Mouse (Mus musculus): ENCODE measurements at regions not wholly inside any gene's neighbourhood (a gene's known extent, or its start where the extent isn't known, plus 50 kb on each side); places are given as distances from the start of the nearest gene placed in this dataset.

- no peaks in the 10 kb centered on the region for H3K79me2 ChIP-seq (ENCODE audit: control insufficient read depth, insufficient read depth, low read length, poor library complexity)
- TF ChIP-seq ZNF384 (IDR thresholded peaks at IDR 0.05; ENCODE audit: low read depth, low read length), result no peak
- no peak for TF ChIP-seq GABPA (IDR thresholded peaks at IDR 0.05; ENCODE audit: low read depth, low read length)
- no peak for TF ChIP-seq MYB (IDR thresholded peaks at IDR 0.05; ENCODE audit: low read depth, low read length)
- TF ChIP-seq NELFE (IDR thresholded peaks at IDR 0.05; ENCODE audit: low read depth, low read length), result no peak
- peak in 1 of 2 experiments; percentile 16; a peak in 1 of 4 replicates for TF ChIP-seq EP300 (IDR thresholded peaks at IDR 0.05; ENCODE audit: low read depth in 1 of 2, low read length in 2 of 2)
- TF ChIP-seq TAL1 (IDR thresholded peaks at IDR 0.05; ENCODE audit: low read length), result no peak
- 0 out of 2 replicates have a peak, but pooled peaks have one; percentile 57 for TF ChIP-seq RCOR1 (IDR thresholded peaks at IDR 0.05; ENCODE audit: low read depth, low read length)
- no peak for TF ChIP-seq JUND (IDR thresholded peaks at IDR 0.05; ENCODE audit: low read depth, low read length)
- TF ChIP-seq NRF1 (IDR thresholded peaks at IDR 0.05; ENCODE audit: insufficient read depth, low read depth, low read length, poor library complexity, severe bottlenecking), result no peak
- TF ChIP-seq POLR2AphosphoS5 (IDR thresholded peaks at IDR 0.05; ENCODE audit: borderline replicate concordance, low read depth, low read length), result no peak
- no peak for TF ChIP-seq MAZ (IDR thresholded peaks at IDR 0.05; ENCODE audit: low read depth, low read length)
- TF ChIP-seq SMC3 (IDR thresholded peaks at IDR 0.05; ENCODE audit: low read depth, low read length), result no peak
- no peak for TF ChIP-seq ELF1 (IDR thresholded peaks at IDR 0.05; ENCODE audit: low read depth, low read length)
- no peak for TF ChIP-seq MAFK (IDR thresholded peaks at IDR 0.05; ENCODE audit: borderline replicate concordance, low read depth, low read length)
- TF ChIP-seq MAX (IDR thresholded peaks at IDR 0.05; ENCODE audit: low read length), result no peak
- no peak for TF ChIP-seq ZKSCAN1 (IDR thresholded peaks at IDR 0.05; ENCODE audit: low read depth, low read length)
- peak; percentile 38 for TF ChIP-seq GATA1 (IDR thresholded peaks at IDR 0.05; ENCODE audit: low read depth, low read length)
- TF ChIP-seq MEF2A (IDR thresholded peaks at IDR 0.05; ENCODE audit: extremely low read depth, insufficient replicate concordance, low read depth, low read length, poor library complexity, severe bottlenecking), result no peak
- TF ChIP-seq RAD21 (IDR thresholded peaks at IDR 0.05; ENCODE audit: low read depth, low read length), result no peak
- H3K27me3 ChIP-seq (ENCODE audit: control insufficient read depth in 1 of 2, insufficient read depth in 2 of 2, low read length in 2 of 2), result no peaks in the 10 kb centered on the region
- H3K27ac ChIP-seq (ENCODE audit: control insufficient read depth, low read depth, low read length), result no peak overlapping the region
- H3K9ac ChIP-seq (ENCODE audit: control insufficient read depth, low read depth, low read length, poor library complexity, severe bottlenecking), result no peak overlapping the region
- H3K36me3 ChIP-seq (ENCODE audit: control insufficient read depth in 1 of 2, insufficient read depth in 2 of 2, low read length in 2 of 2), result peaks cover 0 to 3% of the 10 kb centered on the region in 2 experiments; a peak in 2 of 4 replicates
- no peak overlapping the region for H3K4me3 ChIP-seq (ENCODE audit: control insufficient read depth in 1 of 2, insufficient read depth in 1 of 2, low read depth in 2 of 2, low read length in 2 of 2)
- H3K9me3 ChIP-seq (replicated peaks; ENCODE audit: insufficient read depth, low read length), result no peaks in the 10 kb centered on the region
- H3K4me1 ChIP-seq (ENCODE audit: control insufficient read depth in 1 of 2, insufficient read depth in 2 of 2, low read length in 2 of 2), result no peaks in the 10 kb centered on the region
- DNase-seq (ENCODE audit: low read depth, low spot score), result no peak
These were observed 685.1 kb upstream of the Cdh9 start for GRCm38 (mm10) chr15:16043438-16043837.

GRCm38 (mm10) chr15:16076492-16077288 is 651.9 kb upstream of the Cdh9 start:
- no peak for DNase-seq (ENCODE audit: low read depth, low spot score)
- Histone ChIP-seq H3K27ac (ENCODE audit: control insufficient read depth, low read depth, low read length) (no peak overlapping the region), H3K9me3 (replicated peaks; ENCODE audit: insufficient read depth, low read length) (no peaks in the 10 kb centered on the region), H3K27me3 (ENCODE audit: control insufficient read depth in 1 of 2, insufficient read depth in 2 of 2, low read length in 2 of 2) (no peaks in the 10 kb centered on the region), H3K79me2 (ENCODE audit: control insufficient read depth, insufficient read depth, low read length, poor library complexity) (no peaks in the 10 kb centered on the region), H3K4me1 (ENCODE audit: control insufficient read depth in 1 of 2, insufficient read depth in 2 of 2, low read length in 2 of 2) (no peaks in the 10 kb centered on the region), H3K9ac (ENCODE audit: control insufficient read depth, low read depth, low read length, poor library complexity, severe bottlenecking) (no peak overlapping the region), H3K4me3 (ENCODE audit: control insufficient read depth in 1 of 2, insufficient read depth in 1 of 2, low read depth in 2 of 2, low read length in 2 of 2) (no peak overlapping the region), H3K36me3 (ENCODE audit: control insufficient read depth in 1 of 2, insufficient read depth in 2 of 2, low read length in 2 of 2) (no peaks in the 10 kb centered on the region)
- TF ChIP-seq CTCF (IDR thresholded peaks at IDR 0.05 in 2 of 3, conservative IDR thresholded peaks at IDR 0.05 in 1 of 3; ENCODE audit: control insufficient read depth in 1 of 3, insufficient read depth in 1 of 3, low read depth in 2 of 3, low read length in 3 of 3, poor library complexity in 1 of 3, severe bottlenecking in 1 of 3), result no peak
- no peak for TF ChIP-seq TAL1 (IDR thresholded peaks at IDR 0.05; ENCODE audit: low read length)
- no peak for TF ChIP-seq HCFC1 (IDR thresholded peaks at IDR 0.05; ENCODE audit: low read depth, low read length)
- no peak for TF ChIP-seq ZC3H11A (IDR thresholded peaks at IDR 0.05; ENCODE audit: low read depth, low read length)
- TF ChIP-seq MAFK (IDR thresholded peaks at IDR 0.05; ENCODE audit: borderline replicate concordance, low read depth, low read length), result no peak
- no peak for TF ChIP-seq MXI1 (IDR thresholded peaks at IDR 0.05; ENCODE audit: low read depth, low read length)
- no peak for TF ChIP-seq POLR2AphosphoS5 (IDR thresholded peaks at IDR 0.05; ENCODE audit: borderline replicate concordance, low read depth, low read length)
- no peak for TF ChIP-seq UBTF (IDR thresholded peaks at IDR 0.05; ENCODE audit: borderline replicate concordance, insufficient read depth, low read depth, low read length)
- no peak for TF ChIP-seq POLR2A (IDR thresholded peaks at IDR 0.05; ENCODE audit: control insufficient read depth in 1 of 2, insufficient read depth in 1 of 2, low read depth in 1 of 2, low read length in 2 of 2, poor library complexity in 1 of 2)
- no peak for TF ChIP-seq MAX (IDR thresholded peaks at IDR 0.05; ENCODE audit: low read length)
- TF ChIP-seq POLR2AphosphoS2 (IDR thresholded peaks at IDR 0.05; ENCODE audit: low read length), result no peak
- TF ChIP-seq ELF1 (IDR thresholded peaks at IDR 0.05; ENCODE audit: low read depth, low read length), result no peak
- no peak for TF ChIP-seq TBP (IDR thresholded peaks at IDR 0.05; ENCODE audit: low read depth, low read length)
- no peak for TF ChIP-seq SIN3A (IDR thresholded peaks at IDR 0.05; ENCODE audit: low read length)
- TF ChIP-seq MAZ (IDR thresholded peaks at IDR 0.05; ENCODE audit: low read depth, low read length), result no peak
- no peak for TF ChIP-seq USF1 (IDR thresholded peaks at IDR 0.05; ENCODE audit: low read depth, low read length)
- no peak for TF ChIP-seq ZKSCAN1 (IDR thresholded peaks at IDR 0.05; ENCODE audit: low read depth, low read length)
- no peak for TF ChIP-seq E2F4 (IDR thresholded peaks at IDR 0.05; ENCODE audit: borderline replicate concordance, low read depth, low read length)

All from MEL (cell line).